1 mouse cellular context compared by ENCODE assay signal in genomic region chrX:161780321-161781034, GRCm38 (mm10).
TF ChIP-seq lines count a peak whose summit lies in the region.

No protein-coding gene starts in this region.

TF ChIP-seq in CH12.LX, 34 proteins besides CTCF, POLR2A, EP300 and RAD21 (continued from another document):
- TF ChIP-seq ZKSCAN1 (IDR thresholded peaks at IDR 0.05; ENCODE audit: borderline replicate concordance, low read depth, low read length) = no peak
- TF ChIP-seq PAX5 (IDR thresholded peaks at IDR 0.05; ENCODE audit: low read length) = no peak
- no peak for TF ChIP-seq KAT2A (IDR thresholded peaks at IDR 0.05; ENCODE audit: insufficient replicate concordance, low read length)
- TF ChIP-seq ZC3H11A (IDR thresholded peaks at IDR 0.05; ENCODE audit: low read depth, low read length) = no peak
- TF ChIP-seq MEF2A (IDR thresholded peaks at IDR 0.05; ENCODE audit: borderline replicate concordance, low read depth, low read length) = peak; percentile 65; the same call in 1 of the 2 replicates
- TF ChIP-seq MYC (IDR thresholded peaks at IDR 0.05; ENCODE audit: low read depth, low read length) = no peak
- peak; percentile 63; the same call in 1 of the 2 replicates for TF ChIP-seq CHD2 (IDR thresholded peaks at IDR 0.05; ENCODE audit: low read length)
- 0 out of 2 replicates have a peak, but pooled peaks have one; percentile 23 for TF ChIP-seq ETS1 (conservative IDR thresholded peaks at IDR 0.05; ENCODE audit: low read depth, low read length)
- no peak; the same call in 1 of the 2 replicates for TF ChIP-seq JUN (IDR thresholded peaks at IDR 0.05; ENCODE audit: insufficient read depth, low read depth, low read length)
- TF ChIP-seq HCFC1 (IDR thresholded peaks at IDR 0.05; ENCODE audit: low read depth, low read length) = no peak
- TF ChIP-seq E2F4 (IDR thresholded peaks at IDR 0.05; ENCODE audit: insufficient replicate concordance, low read depth, low read length) = no peak
- TF ChIP-seq MAFK (IDR thresholded peaks at IDR 0.05; ENCODE audit: insufficient replicate concordance, low read length) = no peak
- no peak for TF ChIP-seq USF2 (conservative IDR thresholded peaks at IDR 0.05; ENCODE audit: low read depth, low read length)
- TF ChIP-seq MAX (IDR thresholded peaks at IDR 0.05; ENCODE audit: low read length) = peak; percentile 67; the same call in 1 of the 2 replicates
- no peak for TF ChIP-seq MAZ (IDR thresholded peaks at IDR 0.05; ENCODE audit: low read depth, low read length)
- TF ChIP-seq TBP (conservative IDR thresholded peaks at IDR 0.05; ENCODE audit: low read depth, low read length) = 0 out of 2 replicates have a peak, but pooled peaks have one; percentile 36
- TF ChIP-seq ZNF384 (IDR thresholded peaks at IDR 0.05; ENCODE audit: low read depth, low read length) = peak; percentile 69
- TF ChIP-seq JUND (conservative IDR thresholded peaks at IDR 0.05; ENCODE audit: low read depth, low read length) = 0 out of 2 replicates have a peak, but pooled peaks have one; percentile 8
- TF ChIP-seq MXI1 (IDR thresholded peaks at IDR 0.05; ENCODE audit: low read depth, low read length) = no peak
- no peak for TF ChIP-seq ELF1 (IDR thresholded peaks at IDR 0.05; ENCODE audit: low read depth, low read length)
- TF ChIP-seq NRF1 (IDR thresholded peaks at IDR 0.05; ENCODE audit: low read depth, low read length) = no peak
- no peak for TF ChIP-seq ZMIZ1 (IDR thresholded peaks at IDR 0.05; ENCODE audit: low read depth, low read length)
- no peak for TF ChIP-seq NELFE (IDR thresholded peaks at IDR 0.05; ENCODE audit: low read depth, low read length)
- no peak for TF ChIP-seq CHD1 (IDR thresholded peaks at IDR 0.05; ENCODE audit: low read depth, low read length)
